Mouse (Mus musculus): ENCODE data around the gene Krtap10-4.
"Not testable (repeated sequence)": the region's sequence is repeated elsewhere in the genome, so short reads cannot be mapped to it uniquely, and the experiment has no call there.

The Krtap10-4 gene

GRCm38 (mm10) chr10:77826951-77827350 lies at the start of gene Krtap10-4:
TSS of gene Krtap10-4 (minus strand) at chr10:77827095.
- no peak for DNase-seq (ENCODE audit: low read depth, low spot score)

DNA sequence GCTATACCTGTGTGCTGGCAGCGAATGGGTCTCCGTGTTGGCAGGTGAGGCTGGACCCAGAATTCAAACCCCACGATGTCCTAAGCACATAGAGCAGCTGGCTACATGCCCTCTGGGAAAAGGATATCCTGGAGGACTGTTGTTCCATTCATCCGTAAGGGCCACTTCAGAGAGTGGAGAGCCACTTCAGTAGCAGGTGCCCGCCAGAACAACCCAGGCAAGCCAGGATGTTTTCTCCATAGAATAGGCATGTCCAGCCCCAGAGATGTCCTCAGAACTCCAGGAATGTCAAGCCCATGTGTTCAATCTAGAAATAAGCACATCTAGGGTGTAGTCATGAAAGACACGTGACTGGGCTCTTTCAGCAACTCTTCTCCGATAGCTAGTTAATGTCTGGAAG lies 42.8 kb upstream of the Krtap10-4 start:
- DNase-seq (ENCODE audit: low read depth, low spot score): no peak

GRCm38 (mm10) chr10:77867546-77867945 lies 40.7 kb upstream of the Krtap10-4 start:
- no peak for DNase-seq (ENCODE audit: low read depth, low spot score)

DNA sequence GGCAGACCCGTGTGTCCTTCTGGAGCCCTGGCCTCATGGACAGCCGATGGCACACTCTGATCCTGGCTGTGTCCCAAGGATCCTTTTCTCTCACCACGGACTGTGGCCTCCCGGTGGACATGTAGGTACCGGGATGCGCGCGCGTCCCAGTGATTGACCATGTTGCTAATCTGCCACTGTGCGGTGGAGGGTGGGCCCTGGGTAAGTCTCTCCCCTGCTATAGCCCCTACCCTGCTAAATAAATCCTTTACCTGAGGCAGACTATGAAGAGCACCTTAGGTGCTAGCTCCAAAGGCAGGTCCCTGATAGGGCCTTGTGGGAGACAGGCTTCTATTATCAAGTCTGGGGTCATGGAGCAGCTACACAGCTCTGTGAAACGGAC lies 37.9 kb upstream of the Krtap10-4 start:
- DNase-seq (ENCODE audit: low read depth, low spot score): no peak

GRCm38 (mm10) chr10:77864067-77864761 lies 37.3 kb upstream of the Krtap10-4 start:
- no peak for DNase-seq (ENCODE audit: low read depth, low spot score)

DNA sequence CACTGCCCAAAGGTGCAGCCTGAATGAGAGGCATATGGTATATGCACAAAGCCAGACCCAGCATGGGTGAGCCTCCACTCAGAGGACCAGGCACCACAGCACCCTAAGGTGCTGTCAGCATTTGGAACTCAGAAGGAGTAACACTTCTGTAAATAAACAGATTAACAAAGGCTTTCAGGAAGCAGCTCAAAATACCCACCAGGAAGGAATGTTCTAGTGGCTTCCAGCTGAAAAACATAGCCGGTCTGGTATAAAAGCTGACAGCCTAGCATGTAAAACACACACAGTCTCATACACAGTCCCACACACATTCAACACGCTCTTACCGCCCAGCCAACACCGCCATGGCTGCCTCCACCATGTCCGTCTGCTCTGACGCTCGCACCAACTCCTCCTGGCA lies 34.8 kb upstream of the Krtap10-4 start, which contains the start of gene Gm3285:
Gene Gm3285 (plus strand): TSS at position 301 of the 400 bp plus-strand sequence.
- DNase-seq (ENCODE audit: low read depth, low spot score): no peak

DNA sequence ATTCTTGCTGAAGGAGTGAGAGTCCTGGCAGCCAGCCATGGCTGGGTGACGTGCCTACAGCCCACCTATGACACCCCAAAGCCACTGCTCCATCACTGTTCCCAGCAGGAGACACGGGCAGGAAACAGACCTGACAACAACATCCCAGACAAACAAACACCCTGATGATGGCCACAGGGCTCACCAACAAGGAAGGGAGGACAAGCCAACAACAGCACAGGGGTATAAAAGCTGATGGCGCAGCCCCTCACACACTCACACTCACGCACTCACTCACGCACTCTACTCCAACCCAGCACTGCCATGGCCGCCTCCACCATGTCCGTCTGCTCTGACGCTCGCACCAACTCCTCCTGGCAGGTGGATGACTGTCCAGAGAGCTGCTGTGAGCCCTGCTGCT lies 25.7 kb upstream of the Krtap10-4 start, which contains the start of gene Gm10318:
Gene Gm10318 (plus strand): TSS at position 301 of the 400 bp plus-strand sequence.
- DNase-seq (ENCODE audit: low read depth, low spot score): no peak

DNA sequence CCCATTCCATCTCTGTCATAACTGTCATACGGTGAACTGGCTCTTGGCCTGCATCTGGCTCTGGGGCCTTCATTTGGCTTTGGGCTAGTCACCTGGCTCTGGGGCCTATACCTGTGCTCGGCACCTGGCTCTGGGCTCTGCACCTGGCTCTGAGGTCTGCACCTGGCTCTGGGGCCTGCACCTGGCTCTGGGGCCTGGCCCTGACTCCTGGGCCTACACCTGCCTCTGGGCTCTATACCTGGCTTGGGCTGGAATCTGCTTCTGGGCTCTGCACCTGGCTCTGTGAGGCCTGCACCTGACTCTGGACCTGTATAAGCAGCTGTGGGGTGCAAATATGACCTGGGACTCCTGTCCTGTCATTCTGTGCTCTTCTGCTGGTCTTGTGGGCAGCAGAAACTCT lies 20.6 kb upstream of the Krtap10-4 start:
- DNase-seq (ENCODE audit: low read depth, low spot score): no peak

- no peak for DNase-seq (ENCODE audit: low read depth, low spot score)
Measured at GRCm38 (mm10) chr10:77846961-77847360, 20.1 kb upstream of the Krtap10-4 start.

GRCm38 (mm10) chr10:77846503-77846902 lies 19.6 kb upstream of the Krtap10-4 start, which contains the start of gene Gm36176:
TSS of gene Gm36176 (plus strand) at chr10:77846803.
- DNase-seq (ENCODE audit: low read depth, low spot score): no peak

DNA sequence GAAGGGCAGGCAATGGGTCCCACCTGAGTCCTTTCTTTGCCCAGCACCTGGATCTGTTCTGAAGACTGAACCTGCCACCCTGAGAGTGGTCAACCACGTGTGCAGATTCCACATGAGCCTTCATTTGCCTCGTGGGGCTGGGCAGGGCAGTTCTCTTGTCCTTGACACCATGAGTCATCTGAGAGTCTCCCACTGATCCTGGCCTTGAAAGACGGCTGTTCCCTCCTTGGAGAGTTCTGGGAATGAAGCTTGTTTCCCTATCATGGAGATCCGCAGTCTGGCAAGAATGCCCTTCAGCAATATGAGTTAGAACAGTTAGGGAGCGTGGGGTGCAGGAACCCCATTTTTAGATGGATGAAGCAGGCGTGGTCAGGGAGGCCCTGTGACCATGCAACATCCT lies 12.1 kb upstream of the Krtap10-4 start:
- no peak for DNase-seq (ENCODE audit: low read depth, low spot score)

DNA sequence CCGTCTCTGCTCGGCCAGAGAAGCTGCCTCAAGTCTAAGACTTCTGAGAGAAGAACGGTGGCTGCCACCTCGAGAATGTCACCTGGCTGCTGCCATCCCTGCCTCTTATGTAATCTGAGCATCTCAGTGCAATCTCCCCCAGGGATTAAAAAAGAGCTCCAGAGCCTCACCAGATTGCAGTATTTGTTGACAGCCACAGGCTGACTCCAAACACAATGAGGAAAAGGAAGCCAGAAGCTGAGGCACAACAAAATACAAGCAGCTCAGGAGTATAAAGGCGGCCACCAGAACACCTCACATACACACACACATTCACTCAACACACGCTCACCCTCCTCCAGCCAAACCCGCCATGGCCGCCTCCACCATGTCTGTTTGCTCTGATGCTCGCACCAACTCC lies 8.8 kb upstream of the Krtap10-4 start, which contains the start of gene Krtap10-10:
Gene Krtap10-10 (plus strand): TSS at position 301 of the 400 bp plus-strand sequence.
- no peak for DNase-seq (ENCODE audit: low read depth, low spot score)

DNA sequence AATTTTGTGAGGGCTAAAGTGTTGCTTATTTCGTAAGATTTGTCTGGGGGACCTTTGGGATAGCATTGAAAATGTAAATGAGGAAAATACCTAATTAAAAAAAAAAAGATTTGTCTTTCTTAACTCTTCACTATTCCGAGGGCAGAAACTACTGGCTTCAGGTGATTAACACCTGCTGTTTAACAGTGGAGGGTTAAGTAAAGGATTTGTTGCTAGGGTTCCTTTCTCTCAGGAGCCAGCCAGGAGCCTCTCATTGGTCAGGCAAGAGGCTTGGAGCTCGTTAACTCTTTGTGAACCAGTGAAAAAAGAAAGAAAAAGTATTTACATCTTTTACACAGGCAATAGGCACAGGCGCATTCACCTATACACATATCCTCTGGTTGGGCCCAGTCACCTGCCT lies 7.7 kb downstream of the Krtap10-4 start:
- no peak for DNase-seq (ENCODE audit: low read depth, low spot score)

- DNase-seq (ENCODE audit: low read depth, low spot score): no peak
Measured at GRCm38 (mm10) chr10:77818523-77818922, 8.4 kb downstream of the Krtap10-4 start.

- no peak for DNase-seq (ENCODE audit: low read depth, low spot score)
Measured at GRCm38 (mm10) chr10:77815514-77815913, 11.4 kb downstream of the Krtap10-4 start.

DNA sequence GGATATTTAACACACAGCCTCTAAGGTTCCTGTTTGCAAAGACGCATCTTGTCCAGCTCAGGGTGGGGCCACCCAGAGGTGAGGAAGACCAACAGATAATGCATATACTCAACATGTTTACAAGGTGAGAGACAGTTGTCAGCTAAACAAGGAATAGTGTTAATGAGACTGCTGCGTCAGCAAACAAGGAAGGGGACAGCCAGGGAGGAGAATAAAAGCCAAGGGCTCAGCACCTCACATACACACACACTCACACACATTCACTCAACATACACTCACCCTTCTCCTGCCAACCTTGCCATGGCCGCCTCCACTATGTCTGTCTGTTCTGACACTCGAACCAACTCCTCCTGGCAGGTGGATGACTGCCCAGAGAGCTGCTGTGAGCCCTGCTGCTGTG lies 12.5 kb downstream of the Krtap10-4 start, which contains the start of gene Gm2696:
Gene Gm2696 (plus strand): TSS at position 301 of the 400 bp plus-strand sequence.
- no peak for DNase-seq (ENCODE audit: low read depth, low spot score)

- DNase-seq (ENCODE audit: low read depth, low spot score): no peak
Measured at GRCm38 (mm10) chr10:77811743-77812142, 15.2 kb downstream of the Krtap10-4 start, which contains the start of gene Gm9507. TSS of gene Gm9507 (minus strand) at chr10:77811843.

DNA sequence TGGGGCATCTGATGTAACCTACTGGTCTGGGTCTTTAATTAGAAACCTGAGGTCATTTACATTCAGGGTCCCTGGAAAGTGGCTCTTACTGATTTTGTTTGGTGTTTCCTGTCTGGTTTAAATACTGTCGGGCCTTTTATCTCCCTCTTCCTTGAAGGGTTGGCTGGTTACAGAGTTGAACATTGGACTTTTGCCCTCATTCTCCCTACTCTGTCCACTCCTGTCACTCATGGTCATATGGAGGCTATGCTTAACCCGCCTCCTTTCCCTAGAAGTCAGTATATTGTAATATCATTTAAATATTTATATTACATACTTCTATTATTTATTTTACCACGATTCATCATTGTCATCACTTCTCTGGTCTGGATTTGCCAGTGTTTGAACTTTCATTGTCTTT lies 22.8 kb downstream of the Krtap10-4 start:
- DNase-seq (ENCODE audit: low read depth, low spot score): no peak

GRCm38 (mm10) chr10:77798921-77799508 lies 27.9 kb downstream of the Krtap10-4 start, which contains the start of gene Gm19668:
TSS of gene Gm19668 (minus strand) at chr10:77799133.
- DNase-seq (ENCODE audit: low read depth, low spot score): no peak

DNA sequence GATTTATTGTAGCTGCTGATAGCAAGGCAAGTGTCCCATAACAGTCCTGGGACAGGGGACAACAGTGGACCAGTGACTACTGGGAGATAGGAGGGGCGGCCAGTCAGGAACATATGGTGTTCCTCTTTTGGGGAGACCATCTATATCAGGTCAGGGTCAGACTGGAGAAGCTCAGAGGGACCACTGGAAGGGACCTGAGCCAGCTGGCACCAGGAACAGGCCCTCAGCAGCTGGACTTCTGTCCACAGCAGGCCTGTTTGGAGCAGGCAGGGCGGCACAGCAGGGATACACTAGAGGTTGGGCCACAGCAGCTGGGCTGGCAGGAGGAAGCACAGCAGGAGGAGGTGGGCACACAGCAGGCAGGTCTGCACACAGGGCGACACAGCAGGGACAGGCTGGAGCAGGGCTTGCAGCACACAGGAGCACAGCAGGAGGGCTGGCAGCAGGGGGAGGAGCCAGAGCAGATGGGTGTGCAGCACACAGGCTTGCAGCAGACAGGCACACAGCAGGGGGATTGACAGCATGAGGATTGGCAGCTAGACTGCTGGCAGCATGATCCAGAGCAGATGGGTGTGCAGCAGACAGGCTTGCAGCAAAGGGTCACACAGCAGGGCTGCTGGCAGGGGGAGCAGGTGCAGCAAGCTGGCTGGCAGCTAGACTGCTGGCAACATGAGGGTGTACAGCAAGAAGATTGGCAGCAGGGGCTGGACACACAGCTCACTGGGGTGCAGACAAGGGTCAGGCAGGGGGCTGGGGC lies 28.6 kb downstream of the Krtap10-4 start:
- DNase-seq (ENCODE audit: low read depth, low spot score): not testable (repeated sequence)

DNA sequence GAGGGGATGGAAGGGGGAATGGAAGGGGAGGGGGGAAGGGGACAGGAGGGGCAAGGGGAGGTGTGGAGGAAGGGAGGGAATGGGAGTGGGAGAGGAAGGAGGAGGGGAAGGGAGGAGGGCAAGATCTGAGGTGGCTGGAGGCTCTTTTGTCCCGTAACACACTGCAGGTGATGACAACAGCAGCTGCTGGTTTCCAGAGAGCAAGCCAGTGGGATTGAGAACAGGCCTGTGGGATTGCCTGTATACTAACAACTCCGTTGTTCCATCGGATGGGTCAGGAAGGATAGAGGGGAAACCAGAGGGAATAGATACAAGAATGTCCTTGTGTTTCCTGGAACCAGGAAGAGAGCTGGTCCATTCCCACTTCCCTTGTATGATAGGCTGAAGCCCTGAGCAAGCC lies 29.2 kb downstream of the Krtap10-4 start:
- DNase-seq (ENCODE audit: low read depth, low spot score): no peak

GRCm38 (mm10) chr10:77794976-77795375 lies 31.9 kb downstream of the Krtap10-4 start, which contains the start of gene Gm9639:
TSS of gene Gm9639 (minus strand) at chr10:77795076.
- DNase-seq (ENCODE audit: low read depth, low spot score): no peak

Data from skeletal muscle tissue, adult 2 months (tissue).